Mouse (Mus musculus): ENCODE data around the gene Reep1.

DNA sequence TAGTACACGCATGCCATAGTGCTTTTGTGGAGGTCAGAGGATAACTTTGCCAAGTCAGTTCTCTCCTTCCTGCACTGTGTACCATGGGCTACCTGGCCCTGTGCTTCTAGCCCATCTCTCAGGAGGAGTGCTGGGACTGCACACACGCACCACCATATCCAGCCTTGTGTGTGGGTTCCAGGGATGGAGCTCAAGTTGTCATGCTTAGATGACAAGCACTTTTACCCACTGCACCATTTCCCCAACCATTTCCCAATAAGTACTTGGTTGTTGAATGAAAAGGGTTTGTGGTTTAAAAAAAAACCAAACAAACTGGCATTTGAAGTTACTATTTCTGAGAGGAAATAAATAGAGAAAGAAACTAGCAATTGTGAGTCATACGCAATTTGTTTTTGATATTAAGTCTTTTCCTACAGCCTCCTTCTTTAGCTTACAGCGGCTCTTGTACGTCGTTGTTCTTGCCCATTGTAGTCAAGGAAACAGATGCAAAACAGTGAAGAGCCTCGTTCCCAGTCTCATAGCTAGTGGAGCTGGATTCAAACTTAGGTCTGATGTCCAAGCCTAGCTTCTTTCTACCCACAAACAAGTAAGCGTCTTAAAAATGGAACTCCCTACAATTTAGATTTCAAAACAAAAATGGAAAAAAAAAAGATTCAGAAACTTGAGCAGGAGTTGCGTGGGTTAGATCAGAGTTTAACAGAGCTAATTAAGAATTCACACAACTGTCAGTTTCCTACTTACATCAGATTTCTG lies 38.3 kb downstream of the Reep1 start:
- TF ChIP-seq POLR2A (IDR thresholded peaks at IDR 0.05; ENCODE audit: low read depth, low read length) (no peak), CTCF (IDR thresholded peaks at IDR 0.05; ENCODE audit: borderline replicate concordance, insufficient read depth, low read length) (no peak)

All from embryonic fibroblast, embryonic 13.5 days (primary cell).